Mouse (Mus musculus) heart, adult 2 months (tissue): ENCODE measurements around the gene Mta3.

Source experiments
- CTCF ChIP-seq: fragments of 200-600 bp; IDR thresholded peaks from 2 replicates; pipeline ENCODE4 v1.8.1; 2022; ENCODE audit warnings: antibody characterized with exemption, mild to moderate bottlenecking, moderate library complexity
- EP300 ChIP-seq: fragments of 200-500 bp; IDR thresholded peaks from 2 replicates; pipeline ENCODE4 v1.6.1; 2011; ENCODE audit warnings: low read depth, low read length, control low read depth; ENCODE audit not compliant: insufficient read depth
- POLR2A ChIP-seq: fragments of 200-500 bp; IDR thresholded peaks from 2 replicates; pipeline ENCODE4 v1.6.1; 2011; ENCODE audit warnings: mild to moderate bottlenecking, low read depth, low read length, control low read depth; ENCODE audit not compliant: insufficient read depth

DNA sequence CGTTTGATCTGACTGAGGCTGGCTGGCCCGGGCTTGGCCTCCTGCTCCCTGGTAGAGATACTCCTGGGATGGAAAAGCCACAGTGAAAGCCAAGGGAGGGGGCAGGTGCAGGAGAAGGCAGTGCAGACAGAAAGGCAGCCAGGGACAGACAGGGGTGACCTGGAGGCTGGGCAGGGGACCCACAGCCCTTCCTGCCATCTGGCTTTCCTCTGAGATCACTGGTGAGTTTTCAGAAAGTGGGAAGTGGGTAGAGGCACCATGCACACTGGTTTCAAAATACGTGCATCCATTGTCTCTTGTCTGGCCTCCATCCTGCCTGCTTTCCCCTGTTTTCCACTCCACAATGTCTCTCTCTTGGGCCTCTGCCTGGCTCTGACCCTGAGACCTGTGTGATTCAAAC is 123.4 kb downstream of the Mta3 start:
- TF ChIP-seq POLR2A, result no peak
- TF ChIP-seq CTCF, result no peak
- no peak for TF ChIP-seq EP300
